Mouse (Mus musculus): ENCODE measurements around the gene Zbtb24.
"Not testable (repeated sequence)": the region's sequence is repeated elsewhere in the genome, so short reads cannot be mapped to it uniquely, and the experiment has no call there.

Zbtb24 gene

GRCm38 (mm10) chr10:41450137-41450670, at the start of gene Zbtb24:
Gene Zbtb24 (plus strand): TSS chr10:41450383.
- DNase-seq, result peak; percentile 96

- DNase-seq, result no peak
Measured at GRCm38 (mm10) chr10:41401097-41401496, 49.1 kb upstream of the Zbtb24 start.

DNA sequence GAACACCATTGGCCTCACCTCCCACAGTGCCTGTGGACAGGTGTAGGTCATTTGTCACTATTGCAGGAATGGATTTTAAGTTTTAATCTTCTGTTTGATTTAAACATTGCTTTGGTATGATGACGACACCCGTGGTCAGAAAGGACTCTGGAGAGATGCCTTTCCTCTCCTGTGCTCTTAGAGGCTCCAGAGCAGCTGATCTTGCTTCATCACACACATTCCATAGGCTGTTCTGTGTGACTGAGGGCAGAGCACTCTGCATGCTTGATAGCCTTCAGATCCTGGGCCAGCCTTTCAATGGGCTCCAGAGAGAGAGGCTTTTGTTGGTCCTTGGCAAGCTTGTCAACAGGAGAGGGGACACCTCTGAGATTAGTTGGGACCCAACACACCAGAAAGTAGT, 46.8 kb upstream of the Zbtb24 start:
- no peak for DNase-seq

GRCm38 (mm10) chr10:41403893-41404612, 46.1 kb upstream of the Zbtb24 start:
- no peak for DNase-seq

DNA sequence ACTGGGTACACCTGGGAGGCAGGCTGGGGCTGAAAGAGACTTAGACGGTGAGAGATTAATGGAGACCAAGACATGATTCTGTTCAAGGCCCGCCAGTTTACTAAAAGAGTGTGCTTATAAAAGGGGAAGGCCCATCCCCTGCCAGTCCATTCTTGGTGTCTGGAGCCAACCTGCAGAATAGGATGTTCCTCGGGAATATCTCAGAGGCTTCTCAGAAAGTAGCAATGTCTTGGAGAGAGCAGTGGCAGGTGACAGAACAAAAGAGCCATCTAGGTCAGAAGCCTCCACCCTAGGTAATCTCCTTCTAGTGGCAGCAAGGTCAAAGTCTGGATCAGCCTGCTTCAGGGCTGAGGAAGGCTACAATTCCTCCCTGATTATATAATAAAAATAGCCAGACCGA, 40.0 kb upstream of the Zbtb24 start:
- DNase-seq, result not testable (repeated sequence)

DNA sequence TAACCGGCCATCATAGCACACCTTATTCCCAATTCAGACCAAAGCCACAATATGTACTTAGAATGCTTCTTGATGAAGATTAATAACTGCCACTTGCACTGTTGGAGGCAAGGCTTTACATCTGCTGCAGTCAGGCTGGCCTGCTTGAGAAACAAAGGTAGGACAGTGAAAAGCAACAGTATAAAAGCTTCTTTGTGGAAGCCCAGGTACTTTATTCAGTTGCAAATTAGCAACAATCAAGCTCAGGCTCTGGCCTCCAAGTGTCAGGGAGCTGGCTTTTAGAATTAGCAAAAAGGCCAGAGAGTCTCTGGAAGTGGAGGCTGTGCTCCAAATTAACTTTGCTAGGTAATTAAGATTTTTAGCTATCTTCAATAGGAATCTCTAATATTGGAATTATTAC, 39.4 kb upstream of the Zbtb24 start:
- DNase-seq, result not testable (repeated sequence)

DNA sequence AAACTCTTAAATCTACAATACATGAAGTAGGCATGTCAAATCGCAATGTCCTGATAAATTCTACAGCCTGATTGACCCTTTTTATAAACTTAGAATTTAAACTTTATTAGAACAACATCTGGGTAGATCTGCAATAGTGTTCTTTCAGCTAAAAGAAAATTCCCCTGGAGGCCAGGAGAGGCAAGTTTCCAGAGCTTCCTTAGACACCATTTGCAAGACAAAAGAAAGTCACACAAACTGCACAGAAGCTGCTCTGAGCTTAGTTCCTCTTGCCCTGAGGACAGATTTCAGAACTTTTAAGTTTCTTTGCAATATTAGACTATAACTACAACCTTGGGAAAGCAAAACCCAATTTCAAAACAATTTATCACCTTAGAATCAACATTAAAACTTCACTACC, 36.7 kb upstream of the Zbtb24 start:
- not testable (repeated sequence) for DNase-seq

DNA sequence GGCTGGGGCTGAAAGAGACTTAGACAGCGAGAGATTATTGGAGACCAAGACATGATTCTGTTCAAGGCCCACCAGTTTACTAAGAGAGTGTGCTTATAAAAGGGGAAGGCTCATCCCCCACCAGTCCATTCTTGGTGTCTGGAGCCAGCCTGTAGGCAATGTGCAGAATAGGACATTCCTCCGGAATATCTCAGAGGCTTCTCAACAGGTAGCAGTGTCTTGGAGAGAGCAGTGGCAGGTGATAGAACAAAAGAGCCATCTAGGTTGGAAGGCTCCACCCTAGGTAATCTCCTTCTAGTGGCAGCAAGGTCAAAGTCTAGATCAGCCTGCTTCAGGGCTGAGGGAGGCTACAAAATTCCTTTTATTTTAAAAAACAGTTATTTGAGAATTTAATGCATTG, 34.8 kb upstream of the Zbtb24 start:
- not testable (repeated sequence) for DNase-seq

- DNase-seq, result no peak
Measured at GRCm38 (mm10) chr10:41420496-41421200, 29.5 kb upstream of the Zbtb24 start.

- no peak for DNase-seq
Measured at GRCm38 (mm10) chr10:41423681-41424080, 26.5 kb upstream of the Zbtb24 start.

DNA sequence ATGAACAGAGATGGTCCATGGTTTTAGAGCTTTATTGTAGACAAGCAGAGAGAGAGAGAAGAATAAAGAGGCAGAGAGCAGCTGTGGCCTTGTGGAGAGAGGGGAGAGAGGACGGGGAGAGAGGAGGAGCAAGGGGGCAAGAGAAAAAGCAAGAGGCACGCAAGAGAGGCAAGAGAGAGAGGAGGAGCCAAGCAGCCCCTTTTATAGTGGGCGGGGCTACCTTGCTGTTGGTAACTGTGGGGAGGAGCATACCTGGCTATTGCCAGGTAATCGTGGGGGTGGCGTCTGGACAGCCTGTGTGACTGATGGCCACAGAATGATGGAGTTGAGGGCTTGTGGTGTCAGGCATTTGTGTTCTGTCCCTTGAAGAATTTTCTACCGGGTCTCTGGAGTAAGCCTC, 23.8 kb upstream of the Zbtb24 start:
- no peak for DNase-seq

GRCm38 (mm10) chr10:41434624-41435023, 15.6 kb upstream of the Zbtb24 start:
- DNase-seq, result peak; percentile 39

DNA sequence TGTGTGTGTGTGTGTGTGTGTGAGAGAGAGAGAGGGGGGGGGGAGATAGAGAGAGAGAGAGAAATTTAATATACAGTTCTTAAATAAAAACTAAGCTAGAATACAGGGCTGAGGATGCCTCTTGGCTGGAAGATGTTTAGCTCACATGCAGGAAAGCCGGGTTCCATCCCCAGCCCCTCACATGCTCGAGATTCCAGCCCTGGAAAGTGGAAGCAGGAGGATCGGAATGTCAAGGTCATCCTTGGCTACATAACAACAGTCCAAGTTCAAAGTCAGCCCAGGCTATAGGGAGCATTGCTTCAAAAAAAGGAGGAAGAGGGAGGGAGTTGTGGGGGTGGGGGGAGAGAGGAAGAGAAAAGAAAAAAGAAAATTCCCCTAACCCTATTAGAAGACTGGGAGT, 15.0 kb upstream of the Zbtb24 start:
- no peak for DNase-seq

DNA sequence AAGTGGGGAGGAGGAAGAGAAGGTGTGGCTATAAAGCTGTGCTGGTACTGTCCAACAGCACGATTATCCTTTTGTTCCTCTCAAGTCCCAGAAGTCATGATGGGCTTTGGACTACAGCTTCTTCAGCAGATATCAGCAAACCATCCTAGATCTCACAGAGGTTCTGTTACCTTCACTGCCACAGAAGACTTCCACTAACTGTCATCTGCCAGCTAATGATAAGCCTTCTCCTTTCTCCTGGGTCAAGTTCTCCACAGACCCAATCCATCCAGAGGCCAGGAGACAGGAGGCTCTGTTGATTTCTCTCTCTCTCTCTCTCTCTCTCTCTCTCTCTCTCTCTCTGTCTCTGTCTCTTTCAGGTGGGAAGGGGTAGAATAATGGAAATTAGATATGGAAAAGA, 2.0 kb upstream of the Zbtb24 start:
- no peak for DNase-seq

DNA sequence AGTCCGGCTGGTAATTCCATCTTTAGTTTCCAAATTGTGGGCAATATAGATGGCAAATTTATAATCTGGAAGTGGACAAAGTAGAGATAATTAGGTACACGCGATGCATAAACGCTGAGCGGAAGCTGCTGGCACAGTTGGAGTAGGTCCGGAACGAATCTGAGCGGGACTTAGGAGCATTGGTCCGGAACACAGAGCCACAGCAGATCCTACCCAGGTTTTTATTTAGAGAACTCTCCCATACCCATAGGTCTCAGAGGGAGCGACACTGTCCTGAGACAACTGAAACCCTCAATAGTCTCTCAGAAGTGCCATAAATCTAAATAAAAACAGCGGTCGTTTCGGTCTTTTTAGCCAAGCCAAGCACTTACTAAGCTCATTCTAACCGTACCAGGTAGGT, 499 bp upstream of the Zbtb24 start:
- peak; percentile 50 for DNase-seq

GRCm38 (mm10) chr10:41450780-41451522, 768 bp downstream of the Zbtb24 start:
- DNase-seq, result peak; percentile 13

- peak; percentile 16 for DNase-seq
Measured at GRCm38 (mm10) chr10:41451656-41452055, 1.5 kb downstream of the Zbtb24 start.

DNA sequence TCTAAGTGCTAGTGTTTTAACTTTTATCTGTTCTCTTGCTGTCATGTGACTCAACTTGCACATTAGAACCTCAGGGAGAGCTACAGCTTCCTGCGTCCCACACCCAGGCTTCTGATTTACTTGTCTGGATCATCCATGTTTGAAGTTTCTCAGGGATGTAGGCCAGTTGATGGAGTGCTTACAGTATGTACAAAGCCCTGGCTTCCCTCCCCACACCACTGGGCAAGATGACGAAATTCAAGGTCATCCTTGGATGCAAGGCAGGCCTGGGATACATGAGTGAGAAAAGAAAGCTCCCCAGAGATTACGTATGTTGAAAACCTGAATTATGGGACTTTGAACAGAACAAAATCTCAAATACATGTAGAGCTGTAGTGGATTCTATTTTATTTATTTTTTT, 2.6 kb downstream of the Zbtb24 start:
- no peak for DNase-seq

- no peak for DNase-seq
Measured at GRCm38 (mm10) chr10:41459990-41460389, 9.8 kb downstream of the Zbtb24 start.

DNA sequence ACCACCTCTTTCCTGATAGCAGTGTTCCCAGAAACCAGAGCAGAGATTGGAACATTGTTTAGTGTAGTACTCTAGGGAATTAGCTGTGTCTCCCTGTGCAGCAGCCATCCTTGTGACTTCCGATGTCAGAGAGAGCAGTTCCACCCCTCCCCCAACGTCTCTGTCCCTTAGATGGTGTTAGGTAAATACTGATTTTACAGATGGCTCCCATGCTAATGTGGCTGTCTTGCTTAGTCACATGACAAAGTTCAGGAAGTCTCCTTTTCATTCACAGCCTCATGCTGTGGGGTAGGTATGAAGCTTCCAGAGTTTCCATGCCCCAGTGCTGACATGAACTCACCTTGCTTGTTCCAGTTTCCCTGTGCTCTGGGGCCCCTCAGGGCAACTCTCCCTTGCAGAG, 10.3 kb downstream of the Zbtb24 start:
- DNase-seq, result no peak

DNA sequence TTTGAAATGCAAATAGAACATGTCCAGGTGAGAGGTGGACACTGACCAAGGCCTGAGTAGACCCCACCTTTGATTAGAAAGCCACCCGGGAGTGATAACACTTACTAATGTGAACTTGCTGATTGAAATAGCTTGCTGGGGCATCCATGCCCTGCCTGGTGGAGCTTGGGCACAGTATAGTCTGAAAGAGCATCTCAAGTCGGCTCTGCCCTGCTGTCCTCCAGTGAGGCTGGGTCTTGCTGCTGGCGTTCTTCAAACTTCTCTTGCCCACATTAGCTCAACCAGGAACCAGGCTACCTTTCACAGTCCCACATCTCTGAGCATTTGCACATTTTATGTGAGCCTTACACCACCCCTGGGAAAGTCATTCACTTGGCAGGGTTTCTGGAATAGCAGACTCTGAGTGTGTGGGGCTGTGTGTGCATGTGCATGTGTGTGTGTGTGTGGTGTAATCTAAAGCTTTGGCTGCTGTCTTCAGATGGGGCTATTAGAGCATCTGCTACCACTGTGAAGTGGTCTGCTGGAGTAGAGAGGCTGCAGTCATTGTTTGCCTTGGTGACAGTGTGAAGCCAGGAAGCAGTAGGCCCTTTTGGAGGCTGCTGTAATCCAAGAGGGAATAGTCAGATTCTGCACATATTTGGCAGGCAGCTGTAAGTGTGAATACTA, 11.0 kb downstream of the Zbtb24 start:
- DNase-seq, result no peak

- DNase-seq, result no peak
Measured at GRCm38 (mm10) chr10:41464401-41464955, 14.3 kb downstream of the Zbtb24 start.

GRCm38 (mm10) chr10:41467325-41467724, 17.1 kb downstream of the Zbtb24 start:
- DNase-seq, result no peak

Measured in cerebellum, adult 8-10 months (tissue).